Mouse (Mus musculus) embryonic facial prominence, embryonic 12.5 days (tissue): ENCODE results near the gene 1700020D05Rik. TPM values are rescaled to one million over a fixed set of nuclear protein-coding genes. Genes with fewer than 3 reads are reported as not detected.
A peak's percentile ranks its signal among the peaks of the same experiment; 100 is the strongest.

Source experiments
- ATAC-seq: fragments of 200-750 bp; cut with Nextera tagmentation; 2 replicates; pipeline ENCODE4 v1.8.0; 2017; ENCODE audit not compliant: insufficient number of reproducible peaks, insufficient read depth, low FRiP score, low TSS enrichment
- H3K27ac ChIP-seq: fragments of 300-500 bp; sonication (generic); 2 replicates; pipeline ENCODE4 v1.5.1; 2016; ENCODE audit warnings: mild to moderate bottlenecking
- H3K27me3 ChIP-seq: fragments of 300-500 bp; sonication (generic); 2 replicates; pipeline ENCODE4 v1.6.1; 2016; ENCODE audit warnings: mild to moderate bottlenecking, moderate library complexity
- H3K36me3 ChIP-seq: fragments of 300-500 bp; sonication (generic); 2 replicates; pipeline ENCODE4 v1.6.1; 2016; ENCODE audit warnings: mild to moderate bottlenecking
- H3K4me1 ChIP-seq: fragments of 300-500 bp; sonication (generic); 2 replicates; pipeline ENCODE4 v1.6.1; 2016
- H3K4me2 ChIP-seq: fragments of 300-500 bp; sonication (generic); replicated peaks from 2 replicates; pipeline ENCODE4 v1.6.1; 2016; ENCODE audit warnings: mild to moderate bottlenecking, moderate library complexity
- H3K4me3 ChIP-seq: fragments of 300-500 bp; sonication (generic); 2 replicates; pipeline ENCODE4 v1.5.1; 2016; ENCODE audit warnings: mild to moderate bottlenecking
- H3K9ac ChIP-seq: fragments of 300-500 bp; sonication (generic); 2 replicates; pipeline ENCODE4 v1.6.1; 2016; ENCODE audit warnings: mild to moderate bottlenecking, moderate library complexity
- H3K9me3 ChIP-seq: fragments of 300-500 bp; sonication (generic); 2 replicates; pipeline ENCODE4 v1.6.1; 2016; ENCODE audit warnings: mild to moderate bottlenecking, moderate library complexity
- WGBS: fragments of 180-500 bp; shearing (Covaris S2); methylation state at CpG from one replicate; pipeline ENCODE4 v1.1.7; 2016; 5-methylcytosine and 5-hydroxymethylcytosine counted together
- polyA plus RNA-seq: library from polyadenylated mRNA; unstranded; fragments of >200 nt; fragmentation: Nextera tagmentation; extraction: Ambion mirVana; gene quantifications from 2 replicates; pipeline ENCODE4 v1.2.1, GENCODE M21; 2016

1700020D05Rik gene
- polyA plus RNA-seq, 1 experiment from 2014 or later: 0.15 TPM

- Histone ChIP-seq H3K4me3 (peak overlapping the region; percentile 79), H3K27ac (peak overlapping the region; percentile 91), H3K27me3 (no peaks in the 10 kb centered on the region), H3K9ac (peak overlapping the region; percentile 86), H3K9me3 (no peaks in the 10 kb centered on the region), H3K4me2 (peak overlapping the region; percentile 99), H3K4me1 (peaks cover 27% of the 10 kb centered on the region), H3K36me3 (peaks cover 12% of the 10 kb centered on the region)
- peak; percentile 84 for ATAC-seq
- under 1% methylated on average over 70 of the region's 70 CpGs for WGBS
These were observed 46.5 kb downstream of the 1700020D05Rik start for GRCm38 (mm10) chr19:5456922-5457745.

- Histone ChIP-seq H3K27ac (peak overlapping the region; percentile 91), H3K27me3 (no peaks in the 10 kb centered on the region), H3K9me3 (no peaks in the 10 kb centered on the region), H3K4me3 (peak overlapping the region; percentile 79), H3K4me1 (peaks cover 23% of the 10 kb centered on the region), H3K4me2 (peak overlapping the region; percentile 99), H3K36me3 (peaks cover 10% of the 10 kb centered on the region; the same call in 1 of the 2 replicates), H3K9ac (peak overlapping the region; percentile 86)
- no peak for ATAC-seq
- 6% methylated on average over 26 of the region's 26 CpGs for whole genome bisulfite sequencing
These were observed 47.2 kb downstream of the 1700020D05Rik start for GRCm38 (mm10) chr19:5456241-5456921.

GRCm38 (mm10) chr19:5455568-5455967 lies 48.0 kb downstream of the 1700020D05Rik start:
- no peak overlapping the region for H3K27ac ChIP-seq

DNA sequence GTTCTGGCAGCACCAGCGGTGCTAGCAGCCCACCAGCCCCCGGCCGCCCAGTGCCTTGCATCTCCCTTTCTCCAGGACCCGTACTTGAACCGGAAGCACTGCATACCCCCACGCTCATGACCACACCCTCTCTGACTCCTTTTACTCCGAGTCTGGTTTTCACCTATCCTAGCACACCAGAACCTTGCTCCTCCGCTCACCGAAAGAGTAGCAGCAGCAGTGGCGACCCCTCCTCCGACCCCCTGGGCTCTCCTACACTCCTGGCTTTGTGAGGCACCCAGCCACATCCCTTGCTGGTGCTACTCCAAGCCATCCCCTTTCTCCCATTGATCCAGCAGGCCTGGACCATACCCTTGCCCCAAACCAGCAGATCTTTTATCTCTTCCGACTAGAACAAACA lies 48.5 kb downstream of the 1700020D05Rik start:
- H3K9me3 ChIP-seq: no peaks in the 10 kb centered on the region
- ATAC-seq: no peak
- H3K9ac ChIP-seq: peak overlapping the region; percentile 31; the same call in 1 of the 2 replicates
- H3K27ac ChIP-seq: no peak overlapping the region
- peaks cover 5% of the 10 kb centered on the region for H3K27me3 ChIP-seq
- WGBS: 87% methylated on average over 12 of the region's 12 CpGs
- peaks cover 10% of the 10 kb centered on the region; the same call in 1 of the 2 replicates for H3K36me3 ChIP-seq
- peaks cover 17% of the 10 kb centered on the region for H3K4me1 ChIP-seq
- H3K4me2 ChIP-seq: peak overlapping the region; percentile 99
- H3K4me3 ChIP-seq: 0 out of 2 replicates have a peak overlapping the region, but pooled peaks have one; percentile 79

More at GRCm38 (mm10) chr19:5455568-5455967, 48.0 kb downstream of the 1700020D05Rik start:
- Histone ChIP-seq H3K4me2 (peak overlapping the region; percentile 99), H3K4me1 (peaks cover 17% of the 10 kb centered on the region), H3K36me3 (peaks cover 10% of the 10 kb centered on the region; the same call in 1 of the 2 replicates), H3K4me3 (0 out of 2 replicates have a peak overlapping the region, but pooled peaks have one; percentile 79), H3K9me3 (no peaks in the 10 kb centered on the region), H3K27me3 (peaks cover under 1% of the 10 kb centered on the region; the same call in 1 of the 2 replicates), H3K9ac (peak overlapping the region; percentile 86; the same call in 1 of the 2 replicates)
- 61% methylated on average over 8 of the region's 8 CpGs for WGBS
- ATAC-seq: no peak

Other genes with a start within 250 kb of the 1700020D05Rik start
- gene Pacs1, start 230.7 kb downstream of the 1700020D05Rik start, polyA plus RNA-seq: 31.3 and 32.2 TPM in 2 replicates
- 386 and 406 TPM in 2 replicates for gene Sf3b2, start 208.3 kb downstream of the 1700020D05Rik start, polyA plus RNA-seq
- 8.1 and 8.5 TPM in 2 replicates for gene Gal3st3, start 205.5 kb downstream of the 1700020D05Rik start, polyA plus RNA-seq
- gene Catsper1, start 168.0 kb downstream of the 1700020D05Rik start, polyA plus RNA-seq: not detected in 2 replicates
- 0.52 and 1.3 TPM in 2 replicates for gene Cst6, start 154.2 kb downstream of the 1700020D05Rik start, polyA plus RNA-seq
- gene Eif1ad, start 137.0 kb downstream of the 1700020D05Rik start, polyA plus RNA-seq: 63.5 and 66.8 TPM in 2 replicates
- gene Banf1, start 136.6 kb downstream of the 1700020D05Rik start, polyA plus RNA-seq: 384 and 411 TPM in 2 replicates
- 98.9 and 107 TPM in 2 replicates for gene Sart1, start 115.1 kb downstream of the 1700020D05Rik start, polyA plus RNA-seq
- 0.45 and 0.55 TPM in 2 replicates for gene Tsga10ip, start 101.3 kb downstream of the 1700020D05Rik start, polyA plus RNA-seq
- 303 and 323 TPM in 2 replicates for gene Drap1, start 78.8 kb downstream of the 1700020D05Rik start, polyA plus RNA-seq
- 67.2 and 67.9 TPM in 2 replicates for gene AI837181, start 78.6 kb downstream of the 1700020D05Rik start, polyA plus RNA-seq
- gene Fosl1, start 56.2 kb downstream of the 1700020D05Rik start, polyA plus RNA-seq: not detected in 2 replicates
- gene Ccdc85b, start 45.9 kb downstream of the 1700020D05Rik start, polyA plus RNA-seq: 10.8 and 11.0 TPM in 2 replicates
- 146 and 150 TPM in 2 replicates for gene Fibp, start 43.2 kb downstream of the 1700020D05Rik start, polyA plus RNA-seq
- 1.9 and 2.1 TPM in 2 replicates for gene Ctsw, start 35.3 kb downstream of the 1700020D05Rik start, polyA plus RNA-seq
- gene Efemp2, start 29.8 kb downstream of the 1700020D05Rik start, polyA plus RNA-seq: 145 TPM in 2 replicates
- 44.1 and 46.6 TPM in 2 replicates for gene Mus81, start 15.4 kb downstream of the 1700020D05Rik start, polyA plus RNA-seq
- gene Cfl1, start 13.3 kb downstream of the 1700020D05Rik start, polyA plus RNA-seq: 2,582 and 2,586 TPM in 2 replicates
- 11.9 and 15.2 TPM in 2 replicates for gene Snx32, start 6.8 kb upstream of the 1700020D05Rik start, polyA plus RNA-seq
- gene Ovol1, start 56.9 kb upstream of the 1700020D05Rik start, polyA plus RNA-seq: 1.3 and 1.6 TPM in 2 replicates
- 2.8 and 3.2 TPM in 2 replicates for gene Ap5b1, start 64.2 kb upstream of the 1700020D05Rik start, polyA plus RNA-seq
- gene Rnaseh2c, start 98.1 kb upstream of the 1700020D05Rik start, polyA plus RNA-seq: 148 and 158 TPM in 2 replicates
- gene Kat5, start 106.5 kb upstream of the 1700020D05Rik start, polyA plus RNA-seq: 61.3 and 63.7 TPM in 2 replicates
- 46.5 and 49.3 TPM in 2 replicates for gene Rela, start 133.7 kb upstream of the 1700020D05Rik start, polyA plus RNA-seq
- gene Sipa1, start 159.9 kb upstream of the 1700020D05Rik start, polyA plus RNA-seq: 27.0 and 28.7 TPM in 2 replicates
- gene Map3k11, start 185.0 kb upstream of the 1700020D05Rik start, polyA plus RNA-seq: 24.7 and 26.0 TPM in 2 replicates
- gene Pcnx3, start 185.1 kb upstream of the 1700020D05Rik start, polyA plus RNA-seq: 33.1 and 37.9 TPM in 2 replicates
- 0.24 TPM in 1 of 2 replicates, not detected in the other for gene Kcnk7, start 200.6 kb upstream of the 1700020D05Rik start, polyA plus RNA-seq
- 14.4 TPM in 2 replicates for gene Ehbp1l1, start 222.5 kb upstream of the 1700020D05Rik start, polyA plus RNA-seq
- 143 and 150 TPM in 2 replicates for gene Fam89b, start 225.9 kb upstream of the 1700020D05Rik start, polyA plus RNA-seq
- gene Ltbp3, start 237.1 kb upstream of the 1700020D05Rik start, polyA plus RNA-seq: 25.3 and 27.0 TPM in 2 replicates